Mouse (Mus musculus) layer of hippocampus, adult 8-10 months (tissue): ENCODE data around the gene Rasl11b. TPM values are rescaled to one million over a fixed set of nuclear protein-coding genes. Genes with fewer than 3 reads are reported as not detected.

Experiments
- total RNA-seq, 4 experiments: library from RNA; stranded (reverse); gene quantifications; 2 replicates each; pipeline ENCODE4 v1.2.4; 2022

Rasl11b gene
- total RNA-seq, 4 experiments from 2014 or later = 60.9 to 67.0 (median 63.6) TPM

Other genes with a start within 250 kb of the Rasl11b start
- gene Usp46, start 126.9 kb upstream of the Rasl11b start, total RNA-seq = 100 to 1,000 TPM; 119 to 153 (median 135) TPM